Mouse (Mus musculus) midbrain, embryonic 14.5 days (tissue): ENCODE results near the gene Slc25a22. TPM values are rescaled to one million over a fixed set of nuclear protein-coding genes. Genes with fewer than 3 reads are reported as not detected.

Experiments used
- ATAC-seq: fragments of 200-750 bp; cut with Nextera tagmentation; 2 replicates; pipeline ENCODE4 v1.8.0; 2017; ENCODE audit warnings: moderate number of reproducible peaks, moderate library complexity; ENCODE audit not compliant: low FRiP score, low TSS enrichment
- DNase-seq: peaks from one replicate; pipeline ENCODE4 v3.0.0-alpha.2; 2015
- H3K27ac ChIP-seq: fragments of 300-500 bp; sonication (generic); replicated peaks from 2 replicates; pipeline ENCODE4 v1.5.1; 2014; ENCODE audit warnings: mild to moderate bottlenecking, low read depth, low read length, moderate library complexity
- H3K27me3 ChIP-seq: fragments of 300-500 bp; sonication (generic); 2 replicates; pipeline ENCODE4 v1.6.1; 2014; ENCODE audit warnings: low read length, control low read depth, mixed read lengths; ENCODE audit not compliant: control insufficient read depth, insufficient read depth
- H3K36me3 ChIP-seq: fragments of 300-500 bp; sonication (generic); 2 replicates; pipeline ENCODE4 v1.6.1; 2014; ENCODE audit warnings: low read length, control low read depth; ENCODE audit not compliant: control insufficient read depth, insufficient read depth
- H3K4me1 ChIP-seq: fragments of 300-500 bp; sonication (generic); 2 replicates; pipeline ENCODE4 v1.6.1; 2014; ENCODE audit warnings: mild to moderate bottlenecking, antibody characterized with exemption, low read length, control low read depth; ENCODE audit not compliant: control insufficient read depth, insufficient read depth
- H3K4me2 ChIP-seq: fragments of 300-500 bp; sonication (generic); 2 replicates; pipeline ENCODE4 v1.6.1; 2014; ENCODE audit warnings: mild to moderate bottlenecking, low read length, moderate library complexity
- H3K4me3 ChIP-seq: fragments of 300-500 bp; sonication (generic); replicated peaks from 2 replicates; pipeline ENCODE4 v1.5.1; 2014; ENCODE audit warnings: low read depth, low read length
- H3K9ac ChIP-seq: fragments of 300-500 bp; sonication (generic); replicated peaks from 2 replicates; pipeline ENCODE4 v1.6.1; 2014; ENCODE audit warnings: mild to moderate bottlenecking, low read length, moderate library complexity
- H3K9me3 ChIP-seq: fragments of 300-500 bp; sonication (generic); 2 replicates; pipeline ENCODE4 v1.6.1; 2016; ENCODE audit warnings: low read length, control low read depth, mixed read lengths; ENCODE audit not compliant: control insufficient read depth
- WGBS: fragments of 180-500 bp; shearing (Covaris S2); extraction: QIAGEN DNeasy Blood & Tissue Kit; methylation state at CpG from one replicate; pipeline ENCODE4 v1.1.7; 2014; 5-methylcytosine and 5-hydroxymethylcytosine counted together
- polyA plus RNA-seq: library from polyadenylated mRNA; unstranded; fragments of >200 nt; fragmentation: Nextera tagmentation; extraction: Ambion mirVana; gene quantifications from 2 replicates; pipeline ENCODE4 v1.2.1, GENCODE M21; 2014

Gene Slc25a22
- polyA plus RNA-seq, 1 experiment from 2014 or later = 82.9 TPM

DNA sequence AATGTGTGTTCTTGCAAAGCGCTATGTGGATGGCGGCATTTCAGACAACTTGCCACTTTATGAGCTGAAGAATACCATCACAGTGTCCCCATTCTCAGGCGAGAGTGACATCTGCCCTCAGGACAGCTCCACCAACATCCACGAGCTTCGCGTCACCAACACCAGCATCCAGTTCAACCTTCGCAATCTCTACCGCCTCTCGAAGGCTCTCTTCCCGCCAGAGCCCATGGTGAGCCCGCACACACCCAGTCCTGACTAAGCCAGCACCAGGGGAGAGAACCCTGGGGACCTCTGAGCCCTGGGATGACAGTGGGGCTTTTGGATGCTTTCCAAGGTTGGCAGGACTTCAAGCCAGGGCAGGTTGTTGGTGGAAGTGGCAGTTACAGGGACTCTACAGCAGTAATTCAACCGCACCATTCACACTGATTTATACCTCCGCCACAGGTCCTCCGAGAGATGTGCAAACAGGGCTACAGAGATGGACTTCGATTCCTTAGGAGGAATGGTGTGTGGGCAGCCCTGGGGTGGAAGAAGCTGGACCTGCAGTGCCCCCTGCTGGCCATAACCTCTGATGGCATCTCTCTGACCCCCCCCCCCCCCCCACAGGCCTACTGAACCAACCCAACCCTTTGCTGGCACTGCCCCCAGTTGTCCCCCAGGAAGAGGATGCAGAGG lies 20.4 kb upstream of the Slc25a22 start:
- Histone ChIP-seq H3K27me3 (peaks cover 32% of the 10 kb centered on the region), H3K4me2 (no peak overlapping the region), H3K9ac (no peak overlapping the region), H3K36me3 (peaks cover 13% of the 10 kb centered on the region), H3K4me3 (no peak overlapping the region), H3K4me1 (peaks cover 11% of the 10 kb centered on the region; the same call in 1 of the 2 replicates), H3K9me3 (no peaks in the 10 kb centered on the region), H3K27ac (no peak overlapping the region)
- ATAC-seq = no peak
- WGBS = 79% methylated on average over 15 of the region's 15 CpGs
- DNase-seq = peak; percentile 55

DNA sequence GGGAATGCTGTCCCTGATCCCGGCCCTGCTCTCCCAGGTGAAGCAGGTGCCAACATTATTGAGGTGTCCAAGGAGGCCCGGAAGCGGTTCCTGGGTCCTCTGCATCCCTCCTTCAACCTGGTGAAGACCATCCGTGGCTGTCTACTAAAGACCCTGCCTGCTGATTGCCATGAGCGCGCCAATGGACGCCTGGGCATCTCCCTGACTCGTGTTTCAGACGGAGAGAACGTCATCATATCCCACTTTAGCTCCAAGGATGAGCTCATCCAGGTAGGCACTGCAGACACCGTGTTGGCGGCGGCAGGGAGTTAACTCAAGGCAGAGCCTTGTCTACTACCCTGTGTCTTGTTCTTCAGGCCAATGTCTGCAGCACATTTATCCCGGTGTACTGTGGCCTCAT lies 19.5 kb upstream of the Slc25a22 start:
- ATAC-seq (no peak), DNase-seq (no peak)
- Histone ChIP-seq H3K27ac (no peak overlapping the region), H3K4me2 (no peak overlapping the region), H3K4me3 (no peak overlapping the region), H3K4me1 (peaks cover 11% of the 10 kb centered on the region; the same call in 1 of the 2 replicates), H3K36me3 (peaks cover 15% of the 10 kb centered on the region), H3K9me3 (no peaks in the 10 kb centered on the region), H3K27me3 (peaks cover 23% of the 10 kb centered on the region), H3K9ac (no peak overlapping the region)
- 91% methylated on average over 14 of the region's 14 CpGs for WGBS

DNA sequence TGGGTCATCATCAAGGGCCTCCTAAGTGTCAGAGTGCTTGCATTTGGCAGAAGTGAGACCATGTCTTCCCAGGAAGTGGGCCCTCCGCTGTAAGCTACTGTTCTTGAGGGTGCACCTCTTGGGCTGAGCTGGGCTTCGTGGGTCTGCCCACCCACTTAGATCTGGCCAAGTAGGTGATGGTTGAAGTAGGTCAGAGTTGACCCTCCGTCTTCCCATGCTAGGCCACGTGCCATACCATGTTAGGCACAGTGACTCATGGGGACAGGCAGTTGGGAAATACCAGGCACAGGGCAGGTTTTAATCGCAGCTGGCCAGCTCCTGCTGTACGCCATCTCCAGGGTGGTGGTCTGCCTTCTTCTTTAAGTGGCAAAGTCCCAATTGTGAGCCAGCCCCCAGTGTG lies 19.0 kb upstream of the Slc25a22 start:
- H3K9me3 ChIP-seq = no peaks in the 10 kb centered on the region
- peak overlapping the region; percentile 96; the same call in 1 of the 2 replicates for H3K4me2 ChIP-seq
- WGBS = 92% methylated on average over 6 of the region's 6 CpGs
- DNase-seq (no peak), ATAC-seq (no peak)
- peaks cover 20% of the 10 kb centered on the region for H3K36me3 ChIP-seq
- no peak overlapping the region for H3K27ac ChIP-seq
- H3K4me3 ChIP-seq = no peak overlapping the region
- H3K27me3 ChIP-seq = peaks cover 18% of the 10 kb centered on the region
- H3K9ac ChIP-seq = no peak overlapping the region
- H3K4me1 ChIP-seq = peaks cover 11% of the 10 kb centered on the region; the same call in 1 of the 2 replicates

DNA sequence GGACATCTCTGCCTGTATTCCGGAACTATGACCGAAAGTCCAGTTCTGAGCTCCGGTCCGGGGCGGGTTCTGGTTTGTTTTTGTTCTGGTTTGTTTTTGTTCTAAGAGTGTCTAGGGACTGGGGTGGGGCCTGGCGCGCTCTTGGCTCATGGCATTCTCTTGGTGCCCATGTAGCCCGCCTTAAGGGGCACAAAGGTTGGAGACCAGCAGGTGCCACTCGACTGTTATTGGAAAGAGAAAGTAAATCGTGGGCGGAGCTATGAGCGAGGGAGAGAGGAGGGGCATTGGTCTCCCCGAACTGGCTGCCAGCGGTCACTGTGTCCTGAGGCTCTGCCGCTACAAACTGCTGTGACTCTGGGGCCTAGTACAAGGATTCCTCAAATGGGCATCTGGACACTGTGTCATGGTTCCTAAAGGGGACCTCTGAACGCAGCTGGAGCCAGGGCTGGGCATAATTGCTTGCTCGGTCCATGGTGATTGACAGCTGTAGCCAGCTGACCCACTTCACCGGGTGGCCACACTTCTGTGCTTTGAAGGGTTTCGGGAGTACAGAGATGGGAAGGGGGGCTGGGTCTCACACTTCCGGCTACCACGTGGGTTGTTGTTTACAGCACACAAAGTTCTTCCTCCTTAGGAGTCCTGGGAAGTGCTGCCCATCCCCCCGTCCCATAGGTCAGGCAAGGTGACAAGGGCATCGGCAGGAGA lies 18.1 kb upstream of the Slc25a22 start:
- H3K9ac ChIP-seq = peak overlapping the region; percentile 64
- peak overlapping the region; percentile 61 for H3K4me3 ChIP-seq
- ATAC-seq (peak; percentile 31; the same call in 1 of the 2 replicates), DNase-seq (peak; percentile 67)
- peaks cover 8% of the 10 kb centered on the region for H3K27me3 ChIP-seq
- H3K27ac ChIP-seq = peak overlapping the region; percentile 64
- H3K4me2 ChIP-seq = peak overlapping the region; percentile 96
- no peaks in the 10 kb centered on the region for H3K9me3 ChIP-seq
- WGBS = 2% methylated on average over 23 of the region's 23 CpGs
- peaks cover 29% of the 10 kb centered on the region for H3K36me3 ChIP-seq
- peaks cover 11% of the 10 kb centered on the region; the same call in 1 of the 2 replicates for H3K4me1 ChIP-seq

DNA sequence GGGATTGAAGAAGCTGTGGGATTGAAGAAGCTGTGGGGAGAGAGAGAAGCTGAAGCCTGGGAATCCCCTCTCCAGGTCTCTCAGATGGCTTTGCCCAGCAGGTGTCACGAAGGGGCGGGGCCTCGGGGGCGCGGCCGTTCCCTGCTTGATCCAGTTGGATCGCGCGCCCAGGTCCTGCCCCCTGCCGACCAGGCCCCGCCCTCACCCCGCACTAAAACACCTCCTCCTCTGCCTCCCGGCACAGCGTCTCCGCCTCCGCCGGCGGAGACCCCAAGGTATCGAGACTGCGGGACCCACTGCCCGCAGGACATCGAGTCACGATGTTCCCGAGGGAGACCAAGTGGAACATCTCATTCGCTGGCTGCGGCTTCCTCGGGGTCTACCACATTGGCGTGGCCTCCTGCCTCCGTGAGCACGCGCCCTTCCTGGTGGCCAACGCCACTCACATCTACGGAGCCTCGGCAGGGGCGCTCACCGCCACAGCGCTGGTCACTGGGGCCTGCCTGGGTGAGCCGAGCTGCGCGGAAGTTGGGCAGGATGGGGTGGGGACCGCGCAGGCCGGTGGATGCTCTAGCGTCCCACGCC lies 17.4 kb upstream of the Slc25a22 start, which contains the start of gene Pnpla2:
Gene Pnpla2 (plus strand): TSS at position 232 of the 585 bp plus-strand sequence.
- peaks cover 1% of the 10 kb centered on the region; the same call in 1 of the 2 replicates for H3K27me3 ChIP-seq
- peaks cover 11% of the 10 kb centered on the region; the same call in 1 of the 2 replicates for H3K4me1 ChIP-seq
- H3K9ac ChIP-seq = peak within 1 kb of the TSS; percentile 64
- WGBS = under 1% methylated on average over 45 of the region's 45 CpGs
- H3K36me3 ChIP-seq = peaks cover 37% of the 10 kb centered on the region
- ATAC-seq (peak; percentile 77), DNase-seq (peak; percentile 92)
- peak within 1 kb of the TSS; percentile 64 for H3K27ac ChIP-seq
- H3K9me3 ChIP-seq = no peaks in the 10 kb centered on the region
- peak within 1 kb of the TSS; percentile 96 for H3K4me2 ChIP-seq
- H3K4me3 ChIP-seq = peak within 1 kb of the TSS; percentile 61

DNA sequence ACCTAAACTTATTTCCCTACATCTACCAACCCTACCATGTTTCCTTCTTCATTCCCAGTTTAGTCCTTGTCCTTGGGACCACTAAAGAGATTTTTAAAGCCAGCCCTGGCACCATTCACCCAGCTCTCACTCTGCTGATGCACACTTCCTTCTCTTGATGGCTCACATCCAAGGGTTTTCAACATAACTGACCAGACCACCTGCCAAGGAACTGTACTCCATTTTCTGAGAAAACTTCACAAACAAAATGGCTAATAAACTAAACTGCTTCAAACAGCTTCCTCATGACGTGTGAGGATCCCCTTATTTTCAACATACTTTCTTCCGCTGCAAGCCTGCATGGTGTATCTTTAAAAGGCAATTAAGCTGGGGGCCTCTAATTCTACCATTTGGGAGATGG lies 15.9 kb upstream of the Slc25a22 start:
- H3K27ac ChIP-seq = no peak overlapping the region
- peaks cover 13% of the 10 kb centered on the region for H3K4me1 ChIP-seq
- H3K27me3 ChIP-seq = no peaks in the 10 kb centered on the region
- H3K4me2 ChIP-seq = no peak overlapping the region
- no peak for DNase-seq
- H3K36me3 ChIP-seq = peaks cover 36% of the 10 kb centered on the region
- H3K9ac ChIP-seq = no peak overlapping the region
- H3K9me3 ChIP-seq = no peaks in the 10 kb centered on the region
- no peak for ATAC-seq
- H3K4me3 ChIP-seq = no peak overlapping the region
- 86% methylated on average over 2 of the region's 2 CpGs for WGBS

DNA sequence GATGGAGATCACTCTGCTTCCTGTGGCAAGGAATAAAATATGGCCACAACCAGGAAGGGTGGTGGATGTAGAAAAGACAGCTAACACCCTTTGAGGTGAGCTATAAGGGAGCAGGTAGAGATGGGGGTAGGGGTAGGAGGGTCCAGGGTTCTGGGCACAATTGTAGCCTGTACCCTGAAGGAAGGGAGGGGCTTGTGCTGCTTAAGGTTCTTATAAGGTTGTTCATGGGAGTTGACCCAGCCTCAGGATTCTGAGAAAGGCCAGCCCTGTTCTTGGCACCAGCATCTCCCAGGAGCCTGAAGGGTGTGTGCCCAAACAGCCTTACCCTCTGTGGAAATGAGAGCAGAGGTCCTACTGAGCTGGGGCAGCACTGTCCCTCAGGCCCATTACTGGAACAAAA lies 14.2 kb upstream of the Slc25a22 start:
- Histone ChIP-seq H3K4me3 (no peak overlapping the region), H3K36me3 (peaks cover 37% of the 10 kb centered on the region), H3K27ac (no peak overlapping the region), H3K9ac (no peak overlapping the region), H3K9me3 (no peaks in the 10 kb centered on the region), H3K4me1 (peaks cover 20% of the 10 kb centered on the region), H3K27me3 (no peaks in the 10 kb centered on the region), H3K4me2 (no peak overlapping the region)
- ATAC-seq (no peak), DNase-seq (no peak)

DNA sequence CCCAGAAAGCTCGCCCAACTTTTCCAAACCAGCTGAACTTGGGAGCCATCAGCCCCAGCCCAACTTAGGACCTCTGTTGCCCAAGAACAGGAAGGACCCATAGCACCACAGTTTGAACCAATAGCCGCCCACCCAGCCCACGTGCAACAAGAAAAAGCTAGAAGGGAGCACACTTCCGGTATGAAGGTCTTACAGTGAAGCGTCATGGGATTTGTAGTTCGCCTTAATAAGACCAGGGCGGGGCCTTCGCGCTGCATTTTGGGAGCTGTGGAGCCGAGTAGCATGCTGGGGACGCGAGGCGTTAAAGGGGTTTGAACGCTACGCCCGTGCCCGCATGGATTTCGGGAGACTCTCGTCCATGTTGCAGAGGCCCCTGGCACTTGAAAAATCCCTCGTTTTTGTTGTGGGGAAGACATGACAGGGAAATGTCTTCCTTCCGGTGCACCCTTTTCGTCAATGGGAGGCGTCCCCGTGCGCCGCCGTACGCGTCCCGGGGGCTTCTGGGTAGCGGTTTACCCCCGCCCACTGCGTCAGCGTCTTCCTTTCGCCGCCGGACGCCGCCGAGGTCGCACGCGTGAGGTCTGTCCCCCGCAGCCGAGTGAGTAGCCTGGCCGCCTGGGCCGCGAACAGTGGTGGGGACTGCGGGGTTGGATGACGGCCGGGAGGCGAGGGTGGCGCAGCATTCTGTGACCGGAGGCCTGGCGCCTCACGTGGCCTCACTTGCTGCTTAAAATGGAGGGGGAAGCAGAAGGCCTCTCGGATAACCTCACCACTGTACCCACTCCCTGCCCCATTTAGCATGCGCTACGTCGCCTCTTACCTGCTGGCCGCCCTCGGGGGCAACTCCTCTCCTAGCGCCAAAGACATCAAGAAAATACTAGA lies 9.7 kb upstream of the Slc25a22 start, which contains the start of gene Rplp2:
Gene Rplp2 (plus strand): TSS at position 261 of the 882 bp plus-strand sequence.
- Histone ChIP-seq H3K4me2 (peak within 1 kb of the TSS; percentile 87), H3K36me3 (peaks cover 37% of the 10 kb centered on the region), H3K4me3 (peak within 1 kb of the TSS; percentile 82), H3K27me3 (no peaks in the 10 kb centered on the region), H3K9ac (peak within 1 kb of the TSS; percentile 75), H3K4me1 (peaks cover 20% of the 10 kb centered on the region), H3K9me3 (no peaks in the 10 kb centered on the region), H3K27ac (peak within 1 kb of the TSS; percentile 86)
- ATAC-seq = peak; percentile 92
- under 1% methylated on average over 63 of the region's 63 CpGs for WGBS
- peak; percentile 96 for DNase-seq
